Mouse (Mus musculus) lung, embryonic 15.5 days (tissue): ENCODE data around the gene Lrrc28. TPM values are rescaled to one million over a fixed set of nuclear protein-coding genes. Genes with fewer than 3 reads are reported as not detected.

Experiments
- ATAC-seq: fragments of 200-750 bp; cut with Nextera tagmentation; 2 replicates; pipeline ENCODE4 v1.8.0; 2017; ENCODE audit warnings: moderate number of reproducible peaks, borderline replicate concordance; ENCODE audit not compliant: low FRiP score, low TSS enrichment; ENCODE audit errors: extremely low read depth
- H3K27ac ChIP-seq: fragments of 300-500 bp; sonication (generic); 2 replicates; pipeline ENCODE4 v1.5.1; 2015; ENCODE audit warnings: moderate library complexity, mild to moderate bottlenecking, inconsistent platforms
- H3K27me3 ChIP-seq: fragments of 300-500 bp; sonication (generic); 2 replicates; pipeline ENCODE4 v1.6.1; 2015; ENCODE audit warnings: inconsistent platforms
- H3K36me3 ChIP-seq: fragments of 300-500 bp; sonication (generic); 2 replicates; pipeline ENCODE4 v1.6.1; 2015; ENCODE audit warnings: inconsistent platforms
- H3K4me1 ChIP-seq: fragments of 300-500 bp; sonication (generic); 2 replicates; pipeline ENCODE4 v1.6.1; 2015; ENCODE audit warnings: inconsistent platforms
- H3K4me2 ChIP-seq: fragments of 300-500 bp; sonication (generic); 2 replicates; pipeline ENCODE4 v1.6.1; 2015; ENCODE audit warnings: inconsistent platforms, mild to moderate bottlenecking, moderate library complexity
- H3K4me3 ChIP-seq: fragments of 300-500 bp; sonication (generic); 2 replicates; pipeline ENCODE4 v1.5.1; 2015; ENCODE audit warnings: mild to moderate bottlenecking, inconsistent platforms
- H3K9ac ChIP-seq: fragments of 300-500 bp; sonication (generic); 2 replicates; pipeline ENCODE4 v1.6.1; 2015; ENCODE audit warnings: inconsistent platforms
- H3K9me3 ChIP-seq: fragments of 300-500 bp; sonication (generic); 2 replicates; pipeline ENCODE4 v1.6.1; 2016; ENCODE audit warnings: inconsistent platforms
- WGBS: fragments of 180-500 bp; shearing (Covaris S2); methylation state at CpG from one replicate; pipeline ENCODE4 v1.1.7; 2015; 5-methylcytosine and 5-hydroxymethylcytosine counted together
- polyA plus RNA-seq: library from polyadenylated mRNA; unstranded; fragments of >200 nt; fragmentation: Nextera tagmentation; extraction: Ambion mirVana; gene quantifications from 2 replicates; pipeline ENCODE4 v1.2.1, GENCODE M21; 2015

The Lrrc28 gene
- polyA plus RNA-seq = 12.7 and 14.5 TPM in 2 replicates

GRCm38 (mm10) chr7:67644833-67645680 lies at the start of gene Lrrc28:
Lrrc28 (minus strand) TSS chr7:67645268.
- H3K9ac ChIP-seq = peak within 1 kb of the TSS; percentile 76
- no peaks in the 10 kb centered on the region for H3K27me3 ChIP-seq
- H3K27ac ChIP-seq = peak within 1 kb of the TSS; percentile 78
- ATAC-seq = peak; percentile 98
- WGBS = under 1% methylated on average over 55 of the region's 55 CpGs
- peak within 1 kb of the TSS; percentile 65 for H3K4me3 ChIP-seq
- no peaks in the 10 kb centered on the region for H3K36me3 ChIP-seq
- H3K4me2 ChIP-seq = peak within 1 kb of the TSS; percentile 74
- H3K9me3 ChIP-seq = no peaks in the 10 kb centered on the region
- peaks cover 34% of the 10 kb centered on the region for H3K4me1 ChIP-seq

- Histone ChIP-seq H3K27ac (peak overlapping the region; percentile 47; the same call in 1 of the 2 replicates), H3K4me2 (no peak overlapping the region), H3K4me3 (no peak overlapping the region), H3K36me3 (no peaks in the 10 kb centered on the region), H3K27me3 (no peaks in the 10 kb centered on the region), H3K9ac (no peak overlapping the region), H3K9me3 (no peaks in the 10 kb centered on the region), H3K4me1 (peaks cover 36% of the 10 kb centered on the region)
- WGBS = 78% methylated on average over 23 of the region's 23 CpGs
- no peak for ATAC-seq
Measured at GRCm38 (mm10) chr7:67692791-67693538, 47.9 kb upstream of the Lrrc28 start.

DNA sequence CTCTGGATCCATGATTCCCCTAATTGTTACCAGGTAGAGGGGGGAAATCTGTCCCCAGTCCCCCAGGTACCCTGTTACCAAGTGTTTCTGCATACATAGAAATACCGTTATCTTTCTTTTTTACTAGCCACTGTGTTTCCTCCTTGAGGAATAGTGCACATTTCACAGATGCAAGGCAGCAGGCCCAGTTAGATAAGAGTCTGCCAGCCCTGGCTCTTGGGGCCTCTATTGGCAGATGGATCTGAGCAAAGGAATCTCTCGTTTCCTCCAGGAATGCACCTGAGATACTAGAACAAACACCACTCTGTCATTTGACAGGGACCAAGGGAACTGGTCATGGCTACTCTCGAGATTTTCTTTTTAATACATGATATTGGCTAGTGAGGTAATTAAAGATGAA lies 47.1 kb upstream of the Lrrc28 start:
- no peaks in the 10 kb centered on the region for H3K36me3 ChIP-seq
- H3K9ac ChIP-seq = no peak overlapping the region
- H3K4me3 ChIP-seq = no peak overlapping the region
- WGBS = 36% methylated on average over 3 of the region's 3 CpGs
- no peak overlapping the region for H3K27ac ChIP-seq
- H3K27me3 ChIP-seq = no peaks in the 10 kb centered on the region
- no peak for ATAC-seq
- H3K4me1 ChIP-seq = peaks cover 36% of the 10 kb centered on the region
- H3K4me2 ChIP-seq = no peak overlapping the region
- H3K9me3 ChIP-seq = no peaks in the 10 kb centered on the region

GRCm38 (mm10) chr7:67691036-67691435 lies 46.0 kb upstream of the Lrrc28 start:
- no peak; the same call in 1 of the 2 replicates for ATAC-seq
- Histone ChIP-seq H3K27ac (no peak overlapping the region), H3K36me3 (no peaks in the 10 kb centered on the region), H3K4me1 (peaks cover 36% of the 10 kb centered on the region), H3K4me2 (no peak overlapping the region), H3K9ac (no peak overlapping the region), H3K9me3 (no peaks in the 10 kb centered on the region), H3K27me3 (no peaks in the 10 kb centered on the region), H3K4me3 (no peak overlapping the region)
- 67% methylated on average over 6 of the region's 6 CpGs for WGBS

DNA sequence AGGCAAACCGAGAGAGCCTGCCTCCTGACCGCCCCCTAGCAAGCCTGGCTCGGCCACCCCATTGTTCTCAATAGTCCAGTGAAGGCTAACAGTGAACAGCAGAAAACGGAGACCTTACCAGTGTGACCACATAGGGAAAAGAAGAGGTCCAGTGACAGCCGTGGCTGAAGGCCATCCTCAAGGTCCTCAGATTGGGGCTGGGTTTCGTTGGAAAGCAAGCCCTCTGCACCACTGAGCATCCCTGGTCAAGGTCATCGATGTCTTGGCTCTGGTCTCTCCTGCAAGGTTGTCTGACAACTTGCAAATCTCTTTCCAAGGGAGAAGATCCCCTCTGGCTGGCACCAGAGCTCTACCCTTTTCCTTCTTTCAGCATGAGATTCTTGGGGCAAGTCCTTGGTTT lies 44.7 kb upstream of the Lrrc28 start:
- no peak for ATAC-seq

GRCm38 (mm10) chr7:67688281-67688680 lies 43.2 kb upstream of the Lrrc28 start:
- Histone ChIP-seq H3K9ac (no peak overlapping the region), H3K9me3 (no peaks in the 10 kb centered on the region), H3K36me3 (peaks cover 17% of the 10 kb centered on the region), H3K27ac (peak overlapping the region; percentile 91), H3K4me3 (no peak overlapping the region), H3K27me3 (no peaks in the 10 kb centered on the region), H3K4me2 (no peak overlapping the region), H3K4me1 (peaks cover 31% of the 10 kb centered on the region)
- 22% methylated on average over 3 of the region's 3 CpGs for WGBS
- ATAC-seq = peak; percentile 52; the same call in 1 of the 2 replicates

More for the DNA sequence above, 44.7 kb upstream of the Lrrc28 start:
- Histone ChIP-seq H3K4me2 (no peak overlapping the region), H3K36me3 (peaks cover 10% of the 10 kb centered on the region), H3K9me3 (no peaks in the 10 kb centered on the region), H3K4me3 (no peak overlapping the region), H3K27me3 (no peaks in the 10 kb centered on the region), H3K4me1 (peaks cover 36% of the 10 kb centered on the region), H3K27ac (peak overlapping the region; percentile 91), H3K9ac (no peak overlapping the region)
- 74% methylated on average over 7 of the region's 7 CpGs for WGBS

DNA sequence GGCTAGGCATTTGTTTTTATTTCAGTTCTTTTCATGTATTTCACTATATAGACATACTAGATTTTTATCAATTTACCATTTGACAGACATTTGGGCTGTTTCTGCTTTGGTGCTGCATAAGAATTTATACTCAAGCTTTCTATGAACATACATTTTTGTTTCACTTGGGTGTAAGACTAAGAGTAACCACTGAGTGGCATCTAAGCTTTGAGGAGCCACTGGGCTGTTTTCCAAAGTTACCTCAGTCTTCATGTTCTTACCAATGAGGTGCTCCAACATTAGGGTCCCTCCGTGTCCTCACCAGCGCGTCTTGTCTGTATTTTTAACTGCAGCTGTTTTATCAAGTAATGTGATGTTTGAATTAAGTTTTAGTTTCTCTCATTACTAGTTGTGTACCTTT lies 41.5 kb upstream of the Lrrc28 start:
- H3K27ac ChIP-seq = no peak overlapping the region
- H3K4me1 ChIP-seq = peaks cover 22% of the 10 kb centered on the region
- H3K9me3 ChIP-seq = no peaks in the 10 kb centered on the region
- no peak overlapping the region for H3K4me3 ChIP-seq
- peaks cover 25% of the 10 kb centered on the region for H3K36me3 ChIP-seq
- WGBS = 80% methylated on average over 3 of the region's 3 CpGs
- H3K9ac ChIP-seq = no peak overlapping the region
- H3K27me3 ChIP-seq = no peaks in the 10 kb centered on the region
- ATAC-seq = no peak
- no peak overlapping the region for H3K4me2 ChIP-seq

DNA sequence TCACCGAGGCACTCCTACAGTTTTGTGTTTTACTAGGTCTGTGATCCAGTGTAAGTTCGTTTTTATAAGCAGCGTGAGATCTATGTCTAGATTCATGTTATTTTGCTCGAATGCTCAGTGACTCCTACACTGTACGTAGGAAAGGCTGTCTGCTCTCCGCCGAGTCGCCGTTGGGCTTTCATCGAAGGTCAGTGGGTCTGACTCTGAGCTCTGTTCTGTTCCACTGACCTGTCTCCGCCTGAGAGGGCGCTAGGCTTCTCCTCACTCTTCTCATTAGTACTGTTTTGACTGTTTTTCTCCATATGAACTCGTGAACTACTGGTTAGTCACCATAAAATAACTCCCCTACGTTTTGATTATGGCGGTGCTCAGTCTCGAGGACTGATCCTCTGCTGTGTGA lies 37.9 kb upstream of the Lrrc28 start:
- H3K4me3 ChIP-seq = no peak overlapping the region
- peaks cover 38% of the 10 kb centered on the region for H3K36me3 ChIP-seq
- no peak for ATAC-seq
- H3K27ac ChIP-seq = no peak overlapping the region
- 79% methylated on average over 16 of the region's 16 CpGs for WGBS
- H3K4me1 ChIP-seq = no peaks in the 10 kb centered on the region
- no peaks in the 10 kb centered on the region for H3K9me3 ChIP-seq
- no peaks in the 10 kb centered on the region for H3K27me3 ChIP-seq
- no peak overlapping the region for H3K9ac ChIP-seq
- no peak overlapping the region for H3K4me2 ChIP-seq

DNA sequence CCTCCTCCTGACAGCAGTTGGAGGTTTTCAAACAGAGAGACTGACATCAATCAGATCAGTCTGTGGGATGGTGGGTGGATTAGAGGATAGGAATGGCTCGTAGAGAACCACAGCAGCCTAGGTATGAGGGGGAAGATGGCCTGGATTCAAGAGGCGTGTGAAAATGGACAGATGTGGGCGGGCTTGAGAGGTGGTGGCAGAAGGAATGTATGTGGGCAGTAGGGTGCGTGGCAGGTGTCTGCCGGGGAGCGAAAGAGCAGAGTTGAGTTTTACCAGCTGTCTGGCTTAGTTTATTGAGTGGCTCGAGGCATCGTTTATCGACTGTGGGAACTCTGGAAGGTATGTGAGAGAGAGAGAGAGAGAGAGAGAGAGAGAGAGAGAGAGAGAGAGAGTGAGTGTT lies 36.0 kb upstream of the Lrrc28 start:
- H3K4me1 ChIP-seq = no peaks in the 10 kb centered on the region
- H3K36me3 ChIP-seq = peaks cover 38% of the 10 kb centered on the region
- H3K9ac ChIP-seq = no peak overlapping the region
- no peak; the same call in 1 of the 2 replicates for ATAC-seq
- H3K27ac ChIP-seq = no peak overlapping the region
- no peaks in the 10 kb centered on the region for H3K9me3 ChIP-seq
- no peaks in the 10 kb centered on the region for H3K27me3 ChIP-seq
- WGBS = 54% methylated on average over 9 of the region's 9 CpGs
- no peak overlapping the region for H3K4me3 ChIP-seq
- no peak overlapping the region for H3K4me2 ChIP-seq

DNA sequence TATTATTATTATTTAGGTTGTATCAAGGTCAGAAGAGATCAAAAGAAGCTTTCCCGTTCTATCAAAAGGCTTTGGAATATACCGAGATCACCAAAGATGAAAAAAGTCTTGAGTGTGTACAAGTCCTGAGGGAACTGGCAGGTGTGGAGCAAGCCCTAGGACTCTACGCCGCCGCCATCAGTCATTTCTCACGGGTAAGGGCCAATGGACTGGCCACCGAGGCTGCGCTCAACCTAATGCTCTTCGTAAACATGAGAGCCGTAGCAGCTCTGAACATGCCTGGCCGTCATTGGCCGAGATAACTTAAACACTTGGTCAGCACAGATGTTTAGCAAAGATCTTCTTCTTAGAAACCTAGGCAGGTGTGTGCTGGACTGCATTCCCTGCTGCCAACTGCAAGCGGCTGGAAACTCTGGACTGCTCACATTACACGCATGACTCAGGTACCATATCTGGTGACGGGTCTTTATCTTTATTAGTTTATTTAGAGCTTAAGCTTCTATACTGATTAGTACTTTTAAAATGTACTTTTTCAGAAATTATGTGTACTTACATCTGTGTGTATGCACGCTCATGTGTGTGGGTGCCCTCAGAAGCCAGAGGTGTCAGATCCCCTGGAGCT lies 33.9 kb upstream of the Lrrc28 start:
- Histone ChIP-seq H3K36me3 (peaks cover 21% of the 10 kb centered on the region; the same call in 1 of the 2 replicates), H3K27me3 (no peaks in the 10 kb centered on the region), H3K9ac (no peak overlapping the region), H3K9me3 (no peaks in the 10 kb centered on the region), H3K4me1 (0 out of 2 replicates have a peak, but pooled peaks cover 6% of the 10 kb centered on the region), H3K4me3 (no peak overlapping the region), H3K27ac (peak overlapping the region; percentile 27; the same call in 1 of the 2 replicates), H3K4me2 (no peak overlapping the region)
- no peak for ATAC-seq
- 74% methylated on average over 16 of the region's 16 CpGs for WGBS

- H3K9ac ChIP-seq = no peak overlapping the region
- no peaks in the 10 kb centered on the region for H3K27me3 ChIP-seq
- no peak overlapping the region for H3K4me2 ChIP-seq
- H3K9me3 ChIP-seq = no peaks in the 10 kb centered on the region
- peaks cover 24% of the 10 kb centered on the region for H3K36me3 ChIP-seq
- no peak overlapping the region for H3K4me3 ChIP-seq
- 62% methylated on average over 5 of the region's 5 CpGs for WGBS
- 0 out of 2 replicates have a peak, but pooled peaks cover 11% of the 10 kb centered on the region for H3K4me1 ChIP-seq
- H3K27ac ChIP-seq = no peak overlapping the region
- ATAC-seq = no peak
Measured at GRCm38 (mm10) chr7:67673656-67674055, 28.6 kb upstream of the Lrrc28 start.
